In genomic region chr11:72502236-72502635, GRCm38 (mm10) we compare ENCODE assay signal across 11 mouse cellular contexts. TPM values are rescaled to one million over a fixed set of nuclear protein-coding genes. Genes with fewer than 3 reads are reported as not detected.
DNase-seq lines count a peak whose midpoint lies in the region; ATAC-seq and TF ChIP-seq lines count a peak whose summit lies in the region.
"Had no signal": no experiment of that assay in that cellular context is flagged by ENCODE, and none has a peak within 500 bp of the region (broad histone marks: within the 10 kb centered on the region; RNA-seq: fewer than 3 reads in every experiment).

No protein-coding gene starts in this region.

- no peak for DNase-seq in kidney, postnatal 10 days
- DNase-seq in brain, adult 2 months (ENCODE audit: low read depth, low spot score) = peak; percentile 72
- peak; percentile 35 for DNase-seq in forebrain, postnatal 0 days
- peak; percentile 38 for DNase-seq in midbrain, embryonic 14.5 days
- DNase-seq in lung, postnatal 4 days = no peak
- no peak for DNase-seq in cerebellum, adult 2 months
- DNase-seq: cerebellum, adult 11 months; heart, adult 18-20 months; heart, postnatal 4 days; thymus, postnatal 25 days had no signal

- no peak overlapping the region for H3K4me2 ChIP-seq in kidney, embryonic 15.5 days
- H3K4me2 ChIP-seq in forebrain, postnatal 0 days (ENCODE audit: low read depth) = no peak overlapping the region
- H3K4me2 ChIP-seq in midbrain, embryonic 14.5 days (ENCODE audit: low read length) = no peak overlapping the region

- H3K27ac ChIP-seq in kidney, embryonic 15.5 days = peak overlapping the region; percentile 86
- H3K27ac ChIP-seq in forebrain, postnatal 0 days (ENCODE audit: low read depth, low read length) = peak overlapping the region; percentile 62; the same call in 1 of the 2 replicates
- no peak overlapping the region; the same call in 1 of the 2 replicates for H3K27ac ChIP-seq in midbrain, embryonic 14.5 days (replicated peaks; ENCODE audit: low read depth, low read length)
- no peak overlapping the region for H3K27ac ChIP-seq in cerebellum, adult 2 months (ENCODE audit: insufficient read depth, low read length)

- no peak for TF ChIP-seq CTCF in forebrain, postnatal 0 days (IDR thresholded peaks at IDR 0.05; ENCODE audit: low read depth)
- TF ChIP-seq CTCF in cerebellum, adult 2 months (IDR thresholded peaks at IDR 0.05; ENCODE audit: borderline replicate concordance, insufficient read depth, low read depth, low read length) = no peak

- ATAC-seq in kidney, embryonic 15.5 days (replicated peaks; ENCODE audit: low FRiP score) = no peak
- peak; percentile 72 for ATAC-seq in forebrain, postnatal 0 days
- ATAC-seq in midbrain, embryonic 14.5 days (ENCODE audit: low FRiP score, low TSS enrichment) = no peak

- H3K9me3 ChIP-seq in kidney, embryonic 15.5 days (replicated peaks) = no peaks in the 10 kb centered on the region
- no peaks in the 10 kb centered on the region for H3K9me3 ChIP-seq in forebrain, postnatal 0 days (ENCODE audit: low read length)
- H3K9me3 ChIP-seq in midbrain, embryonic 14.5 days (ENCODE audit: control insufficient read depth, low read length) = no peaks in the 10 kb centered on the region

- H3K36me3 ChIP-seq in kidney, embryonic 15.5 days = no peaks in the 10 kb centered on the region
- no peaks in the 10 kb centered on the region for H3K36me3 ChIP-seq in forebrain, postnatal 0 days (ENCODE audit: insufficient read depth)
- no peaks in the 10 kb centered on the region for H3K36me3 ChIP-seq in midbrain, embryonic 14.5 days (ENCODE audit: control insufficient read depth, insufficient read depth, low read length)

- H3K9ac ChIP-seq in kidney, embryonic 15.5 days = no peak overlapping the region
- H3K9ac ChIP-seq in forebrain, postnatal 0 days = no peak overlapping the region
- no peak overlapping the region for H3K9ac ChIP-seq in midbrain, embryonic 14.5 days (replicated peaks; ENCODE audit: low read length)

- WGBS in kidney, embryonic 15.5 days = 27% methylated on average over 8 of the region's 8 CpGs
- WGBS in forebrain, postnatal 0 days = 24% methylated on average over 8 of the region's 8 CpGs
- 21% methylated on average over 8 of the region's 8 CpGs for WGBS in midbrain, embryonic 14.5 days
- 52% methylated on average over 8 of the region's 8 CpGs for WGBS in cerebellum, adult 2 months

- H3K4me3 ChIP-seq in kidney, embryonic 15.5 days (replicated peaks) = no peak overlapping the region
- H3K4me3 ChIP-seq in forebrain, postnatal 0 days (ENCODE audit: low read depth, low read length) = no peak overlapping the region
- H3K4me3 ChIP-seq in midbrain, embryonic 14.5 days (replicated peaks; ENCODE audit: low read depth, low read length) = no peak overlapping the region
- no peak overlapping the region for H3K4me3 ChIP-seq in cerebellum, adult 2 months (replicated peaks; ENCODE audit: insufficient read depth, low read depth, low read length)

- H3K27me3 ChIP-seq in kidney, embryonic 15.5 days = no peaks in the 10 kb centered on the region
- H3K27me3 ChIP-seq in forebrain, postnatal 0 days (ENCODE audit: insufficient read depth, low read length) = no peaks in the 10 kb centered on the region; the same call in 1 of the 2 replicates
- no peaks in the 10 kb centered on the region for H3K27me3 ChIP-seq in midbrain, embryonic 14.5 days (ENCODE audit: control insufficient read depth, insufficient read depth, low read length)
- H3K27me3 ChIP-seq in cerebellum, adult 2 months (ENCODE audit: control insufficient read depth, insufficient read depth, low read length) = no peaks in the 10 kb centered on the region

- peaks cover 48% of the 10 kb centered on the region for H3K4me1 ChIP-seq in kidney, embryonic 15.5 days
- no peaks in the 10 kb centered on the region for H3K4me1 ChIP-seq in forebrain, postnatal 0 days (ENCODE audit: insufficient read depth)
- H3K4me1 ChIP-seq in midbrain, embryonic 14.5 days (ENCODE audit: control insufficient read depth, insufficient read depth, low read length) = peaks cover 3% of the 10 kb centered on the region; the same call in 1 of the 2 replicates
- H3K4me1 ChIP-seq in cerebellum, adult 2 months (ENCODE audit: control insufficient read depth, insufficient read depth, low read length) = no peaks in the 10 kb centered on the region

- no peak for TF ChIP-seq POLR2A in cerebellum, adult 2 months (IDR thresholded peaks at IDR 0.05; ENCODE audit: borderline replicate concordance, insufficient read depth, low read length)

RNA-seq across cellular contexts. Expression of gene Spns2, which starts 12.5 kb away (rescaled TPM):
- 2.9 and 3.4 TPM in 2 replicates for polyA plus RNA-seq in kidney, embryonic 15.5 days (2015; fragmentation: Nextera tagmentation; extraction: Ambion mirVana)
- 38.8 and 40.1 TPM in 2 replicates for total RNA-seq in forebrain, postnatal 0 days (2014; rRNA removed)
- 6.5 and 6.7 TPM in 2 replicates for polyA plus RNA-seq in forebrain, postnatal 0 days (2015; fragmentation: Nextera tagmentation; extraction: Ambion mirVana)
- 12.6 TPM in 2 replicates for polyA plus RNA-seq in midbrain, embryonic 14.5 days (2014; fragmentation: Nextera tagmentation; extraction: Ambion mirVana)
- polyA plus RNA-seq in cerebellum, adult 2 months (2012; rRNA removed) = 55.3 and 59.5 TPM in 2 replicates

RNA-seq across cellular contexts. Expression of gene Spns3, which starts 48.1 kb away (rescaled TPM):
- 0.27 and 0.35 TPM in 2 replicates for polyA plus RNA-seq in kidney, embryonic 15.5 days (2015; fragmentation: Nextera tagmentation; extraction: Ambion mirVana)
- total RNA-seq in forebrain, postnatal 0 days (2014; rRNA removed) = 0.15 TPM in 1 of 2 replicates, not detected in the other
- 0.06 and 0.07 TPM in 2 replicates for polyA plus RNA-seq in forebrain, postnatal 0 days (2015; fragmentation: Nextera tagmentation; extraction: Ambion mirVana)
- polyA plus RNA-seq in midbrain, embryonic 14.5 days (2014; fragmentation: Nextera tagmentation; extraction: Ambion mirVana) = 0.11 TPM in 1 of 2 replicates, not detected in the other
- 0.63 and 0.84 TPM in 2 replicates for polyA plus RNA-seq in cerebellum, adult 2 months (2012; rRNA removed)
- total RNA-seq: heart, adult 18-20 months had no signal

Comparison
In these comparisons a context has a peak if more than half of its experiments do, and no peak if none do; other contexts are left out.
1. H3K27ac ChIP-seq: peak in kidney, embryonic 15.5 days (single experiment) and forebrain, postnatal 0 days (single experiment); none in midbrain, embryonic 14.5 days (single experiment) and cerebellum, adult 2 months (single experiment).
2. DNase-seq: peak in brain, adult 2 months (single experiment), forebrain, postnatal 0 days (single experiment) and midbrain, embryonic 14.5 days (single experiment); none in kidney, postnatal 10 days (single experiment), lung, postnatal 4 days (0 of 2) and cerebellum, adult 2 months (0 of 2).